Mouse (Mus musculus) liver, adult 10 weeks (tissue): ENCODE results near the gene Srpr. TPM values are rescaled to one million over a fixed set of nuclear protein-coding genes. Genes with fewer than 3 reads are reported as not detected.

Source experiments
- polyA plus RNA-seq: library from polyadenylated mRNA; stranded (reverse); fragments of 350-450 nt; fragmentation: Illumina TruSeq; extraction: RNeasy Lipid Tissue Mini Kit (QIAGEN cat#74804); gene quantifications from one replicate; pipeline ENCODE4 v1.2.3, GENCODE M21; 2014; ENCODE audit warnings: low read depth, low replicate concordance

Gene Srpr
- polyA plus RNA-seq = 237 TPM

GRCm38 (mm10) chr9:35199772-35200471, at the start of gene Srpr, which contains the start of gene Tirap:
Gene Srpr, plus strand, starts transcription at chr9:35200175.
Gene Tirap, minus strand, starts transcription at chr9:35200291.

GRCm38 (mm10) chr9:35175251-35176123, 24.5 kb upstream of the Srpr start, which contains the start of gene Dcps:
Gene Dcps, minus strand, starts transcription at chr9:35176061.

GRCm38 (mm10) chr9:35210542-35211474, 10.8 kb downstream of the Srpr start, which contains the start of gene Foxred1:
Gene Foxred1, minus strand, starts transcription at chr9:35211055.

GRCm38 (mm10) chr9:35267146-35267975, 67.4 kb downstream of the Srpr start, which contains the start of the genes Fam118b and Rpusd4:
Gene Fam118b, minus strand, starts transcription at chr9:35267805.
Gene Rpusd4, plus strand, starts transcription at chr9:35267865.

Other genes starting within 250 kb of the Srpr start
- 92.8 TPM for gene St3gal4, start 80.9 kb upstream of the Srpr start, polyA plus RNA-seq
- 6.9 TPM for gene Dcps, start 24.1 kb upstream of the Srpr start, polyA plus RNA-seq
- 15.8 TPM for gene Tirap, start 116 bp downstream of the Srpr start, polyA plus RNA-seq
- gene Foxred1, start 10.9 kb downstream of the Srpr start, polyA plus RNA-seq = 19.1 TPM
- 5.3 TPM for gene Fam118b, start 67.6 kb downstream of the Srpr start, polyA plus RNA-seq
- gene Rpusd4, start 67.7 kb downstream of the Srpr start, polyA plus RNA-seq = 3.1 TPM
- gene Cdon, start 221.0 kb downstream of the Srpr start, polyA plus RNA-seq = 0.82 TPM